Mouse (Mus musculus): ENCODE results near the gene Ccdc106. TPM values are rescaled to one million over a fixed set of nuclear protein-coding genes. Genes with fewer than 3 reads are reported as not detected.

Ccdc106 gene
- polyA plus RNA-seq, 1 experiment from 2014 or later = 15.1 TPM

DNA sequence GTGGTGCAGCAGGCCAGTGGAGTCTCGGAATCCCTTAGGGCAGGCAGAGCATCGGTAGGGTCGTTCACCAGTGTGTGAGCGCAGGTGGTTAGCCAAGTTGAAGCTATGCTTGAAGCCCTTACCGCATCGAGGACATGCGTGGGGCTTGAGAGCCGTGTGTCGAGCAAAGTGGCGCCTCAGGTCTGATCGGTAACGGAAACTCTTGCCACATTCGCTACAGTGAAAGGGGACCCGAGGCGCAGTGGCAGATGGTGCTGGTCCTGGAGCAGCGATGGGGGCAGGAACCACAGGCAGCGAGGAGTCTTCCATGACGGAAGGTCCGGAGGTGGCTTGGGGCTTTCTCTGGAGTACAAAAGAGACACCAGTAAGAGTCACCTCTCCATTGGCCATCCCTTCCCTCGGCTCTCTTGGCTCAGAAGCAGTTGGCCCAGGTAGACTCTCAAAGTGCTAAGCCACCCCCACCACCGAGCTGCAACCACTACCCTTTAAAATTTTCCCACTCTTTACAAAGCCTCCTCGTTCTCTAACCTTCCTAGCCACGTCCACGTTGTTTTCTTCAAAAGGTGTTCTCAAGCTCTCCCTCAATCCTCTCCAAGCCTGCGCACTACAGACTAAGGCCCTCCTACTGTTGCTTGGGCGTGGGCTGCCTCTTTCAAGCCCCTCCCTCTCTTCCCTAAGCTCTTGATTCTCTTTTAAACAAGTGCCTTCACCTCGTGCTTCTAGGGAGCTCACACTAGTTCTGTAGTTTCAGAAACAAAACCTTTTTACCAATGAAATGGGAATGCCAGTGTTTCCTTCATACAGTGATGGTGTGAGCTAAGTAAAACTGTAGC, 7.5 kb upstream of the Ccdc106 start:
- H3K4me2 ChIP-seq (ENCODE audit: low read length) = peak overlapping the region; percentile 50
- 90% methylated on average over 27 of the region's 27 CpGs for WGBS
- peak overlapping the region; percentile 64; the same call in 1 of the 2 replicates for H3K4me3 ChIP-seq (ENCODE audit: low read depth, low read length)

DNA sequence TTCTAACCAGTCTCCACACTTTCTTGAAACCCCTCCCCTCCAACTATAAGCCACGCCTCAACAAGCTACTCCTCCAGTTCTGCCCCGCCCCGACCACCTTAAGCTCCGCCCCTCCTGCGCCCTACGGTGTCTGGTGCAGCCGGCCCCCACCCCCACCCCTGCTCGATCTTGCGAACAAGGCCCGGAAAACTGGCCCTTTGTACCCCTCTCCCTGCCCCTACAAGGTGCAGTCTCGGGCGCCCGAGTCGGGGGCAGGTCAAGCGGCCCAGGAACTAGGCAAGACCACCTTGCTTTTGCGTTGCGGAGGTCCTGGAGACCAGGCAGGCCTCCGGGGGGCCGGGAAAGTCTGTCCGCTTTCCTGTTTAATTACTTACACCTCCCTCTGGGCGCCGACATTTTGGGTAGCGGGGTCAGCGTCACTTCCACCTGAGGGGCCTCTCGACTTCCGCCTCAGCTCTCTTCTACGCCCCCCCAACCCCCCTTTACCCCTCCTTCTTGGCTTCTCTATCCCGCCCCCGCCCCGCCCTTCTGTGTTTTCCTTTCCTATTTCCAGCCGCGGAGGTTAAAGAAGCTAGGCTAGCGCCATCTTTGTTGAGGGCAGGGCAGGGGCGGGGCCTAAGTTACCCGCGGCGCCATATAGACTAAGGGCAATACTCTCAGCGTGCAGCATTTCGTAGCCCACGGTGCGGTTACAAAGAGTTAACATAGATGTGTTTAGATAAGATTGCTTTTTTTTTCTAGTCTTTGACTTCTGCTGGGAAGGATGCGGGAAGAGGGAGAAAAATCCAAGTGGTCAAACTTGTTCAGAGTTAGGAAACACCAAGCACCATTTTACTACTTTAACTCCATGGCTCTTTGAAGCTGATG, 5.9 kb upstream of the Ccdc106 start, which contains the start of the genes Zfp524 and Fiz1:
TSS of gene Zfp524 (plus strand) at position 165 of the 867 bp plus-strand sequence.
TSS of gene Fiz1 (minus strand) at position 447 of the 867 bp plus-strand sequence.
- Histone ChIP-seq H3K9me3 (ENCODE audit: control insufficient read depth, low read length) (peaks cover 2% of the 10 kb centered on the region; the same call in 1 of the 2 replicates), H3K36me3 (ENCODE audit: control insufficient read depth, insufficient read depth, low read length) (peaks cover 38% of the 10 kb centered on the region), H3K4me3 (ENCODE audit: low read depth, low read length) (peak within 1 kb of the TSS; percentile 64), H3K4me1 (replicated peaks; ENCODE audit: control insufficient read depth, insufficient read depth, low read length) (peaks cover 10% of the 10 kb centered on the region; the same call in 1 of the 2 replicates), H3K9ac (ENCODE audit: low read length) (peak within 1 kb of the TSS; percentile 80), H3K27me3 (replicated peaks; ENCODE audit: control insufficient read depth, insufficient read depth, low read length) (no peaks in the 10 kb centered on the region), H3K27ac (ENCODE audit: low read depth) (peak within 1 kb of the TSS; percentile 98), H3K4me2 (ENCODE audit: low read length) (peak within 1 kb of the TSS; percentile 63)
- DNase-seq (ENCODE audit: low spot score) (peak; percentile 98), ATAC-seq (replicated peaks; ENCODE audit: low FRiP score, low TSS enrichment, low read depth) (peak; percentile 85)
- under 1% methylated on average over 42 of the region's 42 CpGs for WGBS

More for the DNA sequence above, 7.5 kb upstream of the Ccdc106 start:
- Histone ChIP-seq H3K36me3 (ENCODE audit: control insufficient read depth, insufficient read depth, low read length) (peaks cover 51% of the 10 kb centered on the region), H3K9ac (ENCODE audit: low read length) (no peak overlapping the region), H3K27ac (ENCODE audit: low read depth) (no peak overlapping the region), H3K4me1 (replicated peaks; ENCODE audit: control insufficient read depth, insufficient read depth, low read length) (peaks cover 6% of the 10 kb centered on the region; the same call in 1 of the 2 replicates), H3K9me3 (ENCODE audit: control insufficient read depth, low read length) (peaks cover 2% of the 10 kb centered on the region), H3K27me3 (replicated peaks; ENCODE audit: control insufficient read depth, insufficient read depth, low read length) (no peaks in the 10 kb centered on the region)
- no peak for DNase-seq (ENCODE audit: low spot score)
- no peak for ATAC-seq (replicated peaks; ENCODE audit: low FRiP score, low TSS enrichment, low read depth)

DNA sequence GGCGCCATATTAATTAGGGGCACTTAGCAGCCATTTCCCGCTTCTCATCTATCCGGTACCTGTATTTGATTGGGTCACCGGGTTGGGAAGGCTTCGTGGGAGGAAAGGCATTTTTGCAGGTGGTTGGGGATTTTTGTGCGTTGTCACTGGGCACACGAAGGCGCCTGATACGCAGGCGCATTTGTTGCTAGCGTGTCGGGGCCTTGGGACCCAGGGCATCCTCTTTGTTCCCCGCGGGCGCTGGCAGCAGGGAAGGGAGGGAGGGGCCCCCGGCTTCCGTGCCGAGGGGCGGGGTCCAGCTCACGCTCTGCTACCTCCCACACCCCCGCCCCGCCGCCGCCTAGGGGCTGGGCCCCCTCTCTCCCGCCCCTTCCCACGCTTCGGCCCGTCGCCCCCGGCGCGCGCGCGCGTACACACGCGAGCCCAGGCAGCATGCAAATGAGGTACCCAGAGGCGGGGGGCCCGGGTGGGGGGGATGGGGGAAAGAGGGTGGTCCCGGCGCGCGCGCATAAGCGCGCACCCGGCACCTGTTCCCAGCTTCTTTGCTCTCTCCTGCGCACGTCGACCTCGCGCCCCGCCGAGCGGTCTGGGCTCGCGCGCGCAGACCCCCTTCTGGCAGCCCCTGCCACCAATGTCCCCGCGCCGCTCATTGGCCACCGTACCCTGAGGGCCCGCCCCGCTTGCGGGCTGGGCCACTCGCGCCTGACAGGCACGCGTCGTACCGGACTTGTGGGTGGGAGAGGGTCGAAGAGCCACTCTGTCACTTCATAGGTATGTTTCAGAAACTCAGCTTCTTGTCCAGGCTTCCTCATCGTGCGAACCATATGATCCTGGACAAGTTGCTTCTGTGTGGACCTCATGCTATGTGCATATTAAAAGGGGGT, 5.0 kb upstream of the Ccdc106 start, which contains the start of gene Gm44973:
TSS of gene Gm44973 (plus strand) at position 379 of the 884 bp plus-strand sequence.
- peak; percentile 75 for ATAC-seq (replicated peaks; ENCODE audit: low FRiP score, low TSS enrichment, low read depth)
- H3K4me2 ChIP-seq (ENCODE audit: low read length) = peak within 1 kb of the TSS; percentile 63
- peaks cover 11% of the 10 kb centered on the region; the same call in 1 of the 2 replicates for H3K4me1 ChIP-seq (replicated peaks; ENCODE audit: control insufficient read depth, insufficient read depth, low read length)
- under 1% methylated on average over 52 of the region's 76 CpGs for WGBS
- peaks cover 2% of the 10 kb centered on the region; the same call in 1 of the 2 replicates for H3K9me3 ChIP-seq (ENCODE audit: control insufficient read depth, low read length)
- peak; percentile 97 for DNase-seq (ENCODE audit: low spot score)
- H3K9ac ChIP-seq (ENCODE audit: low read length) = peak within 1 kb of the TSS; percentile 80
- no peaks in the 10 kb centered on the region for H3K27me3 ChIP-seq (replicated peaks; ENCODE audit: control insufficient read depth, insufficient read depth, low read length)
- H3K4me3 ChIP-seq (ENCODE audit: low read depth, low read length) = peak within 1 kb of the TSS; percentile 64
- peak within 1 kb of the TSS; percentile 98 for H3K27ac ChIP-seq (ENCODE audit: low read depth)
- peaks cover 30% of the 10 kb centered on the region for H3K36me3 ChIP-seq (ENCODE audit: control insufficient read depth, insufficient read depth, low read length)

DNA sequence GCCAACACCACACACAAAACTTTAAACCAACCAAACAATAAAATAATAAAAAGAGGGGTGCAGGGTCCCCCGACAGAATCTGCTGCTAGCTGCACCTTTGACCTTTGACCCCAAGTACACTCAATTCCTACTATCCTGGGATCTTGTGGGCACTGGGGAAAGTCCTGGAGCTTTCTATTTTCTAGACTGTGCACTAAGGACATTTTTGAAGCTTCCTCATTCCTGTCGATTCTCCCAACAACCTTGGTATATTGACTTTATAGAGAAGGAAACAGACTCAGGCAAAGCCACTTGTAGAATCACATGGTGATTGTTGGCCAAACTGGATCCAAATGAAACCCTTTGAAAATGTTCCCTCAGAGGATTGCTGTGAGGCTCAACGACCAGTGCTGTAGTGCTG, 4.3 kb upstream of the Ccdc106 start:
- peak overlapping the region; percentile 64 for H3K4me3 ChIP-seq (ENCODE audit: low read depth, low read length)
- peak overlapping the region; percentile 63 for H3K4me2 ChIP-seq (ENCODE audit: low read length)
- H3K9ac ChIP-seq (ENCODE audit: low read length) = peak overlapping the region; percentile 76
- peaks cover 2% of the 10 kb centered on the region; the same call in 1 of the 2 replicates for H3K9me3 ChIP-seq (ENCODE audit: control insufficient read depth, low read length)
- no peaks in the 10 kb centered on the region for H3K27me3 ChIP-seq (replicated peaks; ENCODE audit: control insufficient read depth, insufficient read depth, low read length)
- ATAC-seq (replicated peaks; ENCODE audit: low FRiP score, low TSS enrichment, low read depth) = no peak
- no peak for DNase-seq (ENCODE audit: low spot score)
- peaks cover 12% of the 10 kb centered on the region for H3K4me1 ChIP-seq (replicated peaks; ENCODE audit: control insufficient read depth, insufficient read depth, low read length)
- H3K36me3 ChIP-seq (ENCODE audit: control insufficient read depth, insufficient read depth, low read length) = peaks cover 23% of the 10 kb centered on the region
- 57% methylated on average over 3 of the region's 3 CpGs for WGBS
- H3K27ac ChIP-seq (ENCODE audit: low read depth) = peak overlapping the region; percentile 98

DNA sequence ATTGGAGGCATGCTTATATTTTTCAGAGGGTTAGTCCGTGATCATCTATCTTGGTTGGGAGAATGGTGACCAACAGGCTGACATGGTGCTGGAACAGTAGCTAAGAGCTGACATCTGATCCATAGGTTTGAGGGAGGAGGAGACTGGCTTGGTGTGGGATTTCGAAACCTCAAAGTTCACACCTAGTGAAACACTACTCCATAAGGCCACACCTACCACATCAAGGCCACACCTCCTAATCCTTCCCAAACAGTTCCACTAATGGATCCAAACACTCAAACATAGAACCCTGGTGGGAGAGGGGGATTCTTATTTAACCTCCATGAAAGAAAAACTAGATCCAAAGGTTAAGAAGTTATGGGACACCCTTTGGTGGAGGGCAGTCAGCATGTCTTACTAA, 3.4 kb upstream of the Ccdc106 start:
- Histone ChIP-seq H3K27ac (ENCODE audit: low read depth) (no peak overlapping the region), H3K9ac (ENCODE audit: low read length) (no peak overlapping the region), H3K9me3 (ENCODE audit: control insufficient read depth, low read length) (peaks cover 2% of the 10 kb centered on the region; the same call in 1 of the 2 replicates), H3K4me1 (replicated peaks; ENCODE audit: control insufficient read depth, insufficient read depth, low read length) (peaks cover 20% of the 10 kb centered on the region), H3K27me3 (replicated peaks; ENCODE audit: control insufficient read depth, insufficient read depth, low read length) (no peaks in the 10 kb centered on the region), H3K4me3 (ENCODE audit: low read depth, low read length) (no peak overlapping the region), H3K36me3 (ENCODE audit: control insufficient read depth, insufficient read depth, low read length) (peaks cover 17% of the 10 kb centered on the region), H3K4me2 (ENCODE audit: low read length) (no peak overlapping the region)
- WGBS = 96% methylated on average over 2 of the region's 2 CpGs
- ATAC-seq (replicated peaks; ENCODE audit: low FRiP score, low TSS enrichment, low read depth) (no peak), DNase-seq (ENCODE audit: low spot score) (no peak)

DNA sequence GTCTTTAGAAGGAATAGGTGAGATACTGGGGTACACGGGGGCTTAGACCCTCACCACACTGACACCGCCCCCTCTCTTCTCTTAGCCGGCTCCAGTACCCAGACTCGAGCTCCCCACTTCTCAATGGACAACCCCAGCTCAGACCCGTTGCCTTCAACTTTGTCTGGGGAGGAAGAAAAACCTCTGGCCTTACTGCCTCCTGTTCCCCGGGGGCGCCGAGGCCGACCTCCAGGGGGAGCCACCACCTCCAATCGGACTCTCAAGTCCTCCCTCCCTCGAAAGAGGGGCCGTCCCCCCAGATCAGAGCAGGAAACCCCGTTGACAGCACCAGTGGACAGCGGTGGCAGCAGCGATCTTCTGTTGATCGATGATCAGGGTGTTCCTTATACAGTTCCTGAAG, 3.0 kb upstream of the Ccdc106 start:
- 92% methylated on average over 16 of the region's 16 CpGs for WGBS
- Histone ChIP-seq H3K4me3 (ENCODE audit: low read depth, low read length) (no peak overlapping the region), H3K27me3 (replicated peaks; ENCODE audit: control insufficient read depth, insufficient read depth, low read length) (no peaks in the 10 kb centered on the region), H3K36me3 (ENCODE audit: control insufficient read depth, insufficient read depth, low read length) (peaks cover 17% of the 10 kb centered on the region), H3K4me2 (ENCODE audit: low read length) (no peak overlapping the region), H3K9ac (ENCODE audit: low read length) (no peak overlapping the region), H3K4me1 (replicated peaks; ENCODE audit: control insufficient read depth, insufficient read depth, low read length) (peaks cover 20% of the 10 kb centered on the region), H3K27ac (ENCODE audit: low read depth) (no peak overlapping the region), H3K9me3 (ENCODE audit: control insufficient read depth, low read length) (peaks cover 2% of the 10 kb centered on the region; the same call in 1 of the 2 replicates)
- DNase-seq (ENCODE audit: low spot score) = no peak
- no peak for ATAC-seq (replicated peaks; ENCODE audit: low FRiP score, low TSS enrichment, low read depth)

DNA sequence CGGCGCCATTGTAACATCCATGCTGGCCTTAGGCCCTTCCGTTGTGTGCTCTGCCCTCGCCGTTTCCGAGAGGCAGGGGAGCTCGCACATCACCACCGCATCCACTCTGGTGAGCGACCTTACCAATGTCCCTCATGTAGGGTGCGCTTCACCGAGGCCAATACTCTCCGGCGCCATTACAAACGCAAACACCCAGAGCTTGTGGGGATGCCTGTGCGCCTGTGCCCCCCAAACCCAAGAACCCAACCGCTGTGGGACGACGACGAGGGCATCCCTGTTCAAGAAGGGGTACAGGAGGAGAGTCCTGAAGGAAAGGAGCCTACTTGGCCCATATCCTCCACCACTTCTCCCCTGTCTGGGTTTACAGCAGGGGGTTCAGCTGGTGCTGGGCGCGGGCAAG, 2.4 kb upstream of the Ccdc106 start:
- H3K4me3 ChIP-seq (ENCODE audit: low read depth, low read length) = no peak overlapping the region
- H3K9me3 ChIP-seq (ENCODE audit: control insufficient read depth, low read length) = peaks cover 2% of the 10 kb centered on the region; the same call in 1 of the 2 replicates
- WGBS = 96% methylated on average over 21 of the region's 21 CpGs
- H3K4me2 ChIP-seq (ENCODE audit: low read length) = no peak overlapping the region
- ATAC-seq (replicated peaks; ENCODE audit: low FRiP score, low TSS enrichment, low read depth) (no peak), DNase-seq (ENCODE audit: low spot score) (no peak)
- H3K36me3 ChIP-seq (ENCODE audit: control insufficient read depth, insufficient read depth, low read length) = peaks cover 18% of the 10 kb centered on the region
- no peaks in the 10 kb centered on the region for H3K27me3 ChIP-seq (replicated peaks; ENCODE audit: control insufficient read depth, insufficient read depth, low read length)
- no peak overlapping the region for H3K9ac ChIP-seq (ENCODE audit: low read length)
- H3K27ac ChIP-seq (ENCODE audit: low read depth) = no peak overlapping the region
- H3K4me1 ChIP-seq (replicated peaks; ENCODE audit: control insufficient read depth, insufficient read depth, low read length) = peaks cover 20% of the 10 kb centered on the region

Data from intestine, embryonic 14.5 days (tissue).